Mouse (Mus musculus) neural tube, embryonic 11.5 days (tissue): ENCODE measurements around the gene Cyp2a5. TPM values are rescaled to one million over a fixed set of nuclear protein-coding genes. Genes with fewer than 3 reads are reported as not detected.
"Not testable (repeated sequence)": the region's sequence is repeated elsewhere in the genome, so short reads cannot be mapped to it uniquely, and the experiment has no call there.

Experiments
- ATAC-seq: fragments of 200-750 bp; cut with Nextera tagmentation; 2 replicates; pipeline ENCODE4 v1.8.0; 2017; ENCODE audit warnings: moderate number of reproducible peaks, mild to moderate bottlenecking, moderate TSS enrichment, moderate library complexity; ENCODE audit not compliant: insufficient read depth, low FRiP score, low TSS enrichment
- DNase-seq: peaks from one replicate; pipeline ENCODE4 v3.0.0-alpha.2; 2015; ENCODE audit warnings: low spot score
- H3K27ac ChIP-seq: fragments of 300-500 bp; sonication (generic); 2 replicates; pipeline ENCODE4 v1.5.1; 2014; ENCODE audit warnings: low read depth, mild to moderate bottlenecking, low read length
- H3K27me3 ChIP-seq: fragments of 300-500 bp; sonication (generic); 2 replicates; pipeline ENCODE4 v1.6.1; 2014; ENCODE audit warnings: mild to moderate bottlenecking, low read length, mixed read lengths; ENCODE audit not compliant: control insufficient read depth, insufficient read depth
- H3K36me3 ChIP-seq: fragments of 300-500 bp; sonication (generic); 2 replicates; pipeline ENCODE4 v1.6.1; 2014; ENCODE audit warnings: mild to moderate bottlenecking, low read length, moderate library complexity, mixed read lengths; ENCODE audit not compliant: control insufficient read depth, insufficient read depth
- H3K4me1 ChIP-seq: fragments of 300-500 bp; sonication (generic); 2 replicates; pipeline ENCODE4 v1.6.1; 2014; ENCODE audit warnings: low read length, mixed read lengths; ENCODE audit not compliant: control insufficient read depth, insufficient read depth
- H3K4me2 ChIP-seq: fragments of 300-500 bp; sonication (generic); 2 replicates; pipeline ENCODE4 v1.6.1; 2014; ENCODE audit warnings: low read depth, mild to moderate bottlenecking, moderate library complexity
- H3K4me3 ChIP-seq: fragments of 300-500 bp; sonication (generic); 2 replicates; pipeline ENCODE4 v1.5.1; 2014; ENCODE audit warnings: low read depth, low read length
- H3K9ac ChIP-seq: fragments of 300-500 bp; sonication (generic); 2 replicates; pipeline ENCODE4 v1.6.1; 2014; ENCODE audit warnings: mild to moderate bottlenecking, low read length
- H3K9me3 ChIP-seq: fragments of 300-500 bp; sonication (generic); 2 replicates; pipeline ENCODE4 v1.6.1; 2016; ENCODE audit warnings: low read length; ENCODE audit not compliant: control insufficient read depth
- WGBS: fragments of 180-500 bp; shearing (Covaris S2); extraction: QIAGEN DNeasy Blood & Tissue Kit; methylation state at CpG from one replicate; pipeline ENCODE4 v1.1.7; 2014; 5-methylcytosine and 5-hydroxymethylcytosine counted together
- polyA plus RNA-seq: library from polyadenylated mRNA; unstranded; fragments of >200 nt; fragmentation: Nextera tagmentation; extraction: Ambion mirVana; gene quantifications from 2 replicates; pipeline ENCODE4 v1.2.1, GENCODE M21; 2014

The Cyp2a5 gene
- polyA plus RNA-seq, 1 experiment from 2014 or later = not detected

DNA sequence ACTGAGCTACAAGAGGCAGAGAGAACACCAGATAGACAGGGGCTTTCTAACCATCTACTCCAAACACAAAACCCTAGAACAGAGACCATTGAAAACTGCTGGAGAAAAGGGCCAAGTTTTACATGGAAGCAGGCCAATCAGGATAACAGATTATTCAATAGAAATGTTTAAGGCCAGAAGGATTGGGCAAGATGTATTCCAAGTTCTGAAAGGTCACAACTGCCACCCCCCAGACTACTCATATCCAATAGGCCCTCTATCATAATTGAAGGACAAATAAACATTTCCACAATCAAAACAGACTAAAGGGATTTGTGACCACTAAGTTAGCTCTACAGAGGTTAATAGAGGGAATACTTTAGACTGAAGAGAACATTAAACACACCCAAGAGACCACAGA is 15.0 kb downstream of the Cyp2a5 start:
- ATAC-seq, H3K27ac ChIP-seq, H3K4me3 ChIP-seq, H3K27me3 ChIP-seq, DNase-seq, H3K36me3 ChIP-seq, H3K4me2 ChIP-seq, H3K9ac ChIP-seq, H3K4me1 ChIP-seq, H3K9me3 ChIP-seq: not testable (repeated sequence)

DNA sequence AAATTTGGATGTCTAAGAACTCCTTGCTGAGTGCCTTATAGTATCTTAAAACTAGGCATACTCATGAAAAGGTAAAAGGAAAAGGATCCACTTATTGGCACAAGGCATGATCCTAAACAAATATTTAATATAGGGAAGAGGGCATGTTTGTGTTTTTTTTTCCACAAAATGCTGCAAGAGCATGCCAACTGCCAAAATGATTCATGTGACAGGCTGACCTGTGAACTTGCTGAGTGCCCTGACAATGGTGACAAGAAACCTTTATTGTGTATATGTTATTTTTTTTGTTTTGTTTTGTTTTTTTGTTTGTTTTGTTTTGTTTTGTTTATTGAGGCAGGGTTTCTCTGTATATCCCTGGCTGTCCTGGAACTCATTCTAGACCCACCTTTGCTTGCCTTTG is 43.5 kb downstream of the Cyp2a5 start:
- not testable (repeated sequence) for DNase-seq, H3K9ac ChIP-seq, H3K9me3 ChIP-seq, H3K36me3 ChIP-seq, H3K27ac ChIP-seq, ATAC-seq, H3K4me3 ChIP-seq, H3K27me3 ChIP-seq, H3K4me2 ChIP-seq, H3K4me1 ChIP-seq

DNA sequence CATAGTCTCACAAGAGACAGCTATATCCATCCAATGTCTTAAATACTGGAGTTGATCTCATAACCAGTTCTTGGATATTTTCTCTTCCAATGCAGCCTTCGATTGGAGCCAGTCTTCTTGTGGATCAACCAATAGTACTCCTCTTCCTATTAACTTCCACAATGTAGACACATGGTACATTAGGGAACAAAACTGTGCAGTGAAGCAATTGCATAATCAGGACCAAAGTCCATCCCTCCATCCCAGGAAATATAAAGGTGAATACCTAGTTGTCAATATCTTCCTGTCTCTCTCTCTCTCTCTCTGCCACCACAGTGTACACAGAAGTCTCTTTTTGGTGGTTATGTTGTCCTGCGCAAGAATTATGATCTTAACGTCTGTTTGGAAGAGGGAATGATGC is 45.5 kb downstream of the Cyp2a5 start:
- ATAC-seq = not testable (repeated sequence)
- 84% methylated on average over 2 of the region's 3 CpGs for WGBS

More for the DNA sequence above, 45.5 kb downstream of the Cyp2a5 start:
- H3K4me2 ChIP-seq, H3K4me1 ChIP-seq, H3K9ac ChIP-seq, H3K27ac ChIP-seq, H3K4me3 ChIP-seq, H3K9me3 ChIP-seq, H3K27me3 ChIP-seq, H3K36me3 ChIP-seq, DNase-seq: not testable (repeated sequence)

Other genes starting within 250 kb of the Cyp2a5 start
- gene Vmn1r185, start 216.8 kb upstream of the Cyp2a5 start, polyA plus RNA-seq = not detected in 2 replicates
- not detected in 2 replicates for gene Cyp2b23, start 148.9 kb upstream of the Cyp2a5 start, polyA plus RNA-seq
- not detected in 2 replicates for gene Cyp2b19, start 78.2 kb upstream of the Cyp2a5 start, polyA plus RNA-seq
- not detected in 2 replicates for gene Cyp2g1, start 26.4 kb upstream of the Cyp2a5 start, polyA plus RNA-seq
- gene Cyp2a22, start 104.1 kb downstream of the Cyp2a5 start, polyA plus RNA-seq = not detected in 2 replicates
- gene Cyp2a12, start 193.8 kb downstream of the Cyp2a5 start, polyA plus RNA-seq = not detected in 2 replicates